Mouse (Mus musculus) forebrain, embryonic 10.5 days (tissue): Measurements from ENCODE around the gene Asic2. TPM values are rescaled to one million over a fixed set of nuclear protein-coding genes. Genes with fewer than 3 reads are reported as not detected.

Source experiments
- DNase-seq: peaks from one replicate; pipeline ENCODE4 v3.0.0-alpha.2; 2017; ENCODE audit warnings: low spot score; ENCODE audit errors: extremely low spot score
- H3K27ac ChIP-seq: fragments of 300-500 bp; sonication (generic); 2 replicates; pipeline ENCODE4 v1.5.1; 2016; ENCODE audit warnings: mild to moderate bottlenecking
- H3K27me3 ChIP-seq: fragments of 300-500 bp; sonication (generic); 2 replicates; pipeline ENCODE4 v1.6.1; 2016; ENCODE audit warnings: mild to moderate bottlenecking; ENCODE audit not compliant: poor library complexity, severe bottlenecking
- H3K36me3 ChIP-seq: fragments of 300-500 bp; sonication (generic); replicated peaks from 2 replicates; pipeline ENCODE4 v1.6.1; 2016; ENCODE audit warnings: mild to moderate bottlenecking, moderate library complexity
- H3K4me1 ChIP-seq: fragments of 300-500 bp; sonication (generic); 2 replicates; pipeline ENCODE4 v1.6.1; 2016
- H3K4me3 ChIP-seq: fragments of 300-500 bp; sonication (generic); 2 replicates; pipeline ENCODE4 v1.5.1; 2016; ENCODE audit warnings: mild to moderate bottlenecking, moderate library complexity
- H3K9me3 ChIP-seq: fragments of 300-500 bp; sonication (generic); 2 replicates; pipeline ENCODE4 v1.6.1; 2016; ENCODE audit warnings: mild to moderate bottlenecking, moderate library complexity
- WGBS: fragments of 180-500 bp; shearing (Covaris S2); methylation state at CpG from one replicate; pipeline ENCODE4 v1.1.7; 2016; 5-methylcytosine and 5-hydroxymethylcytosine counted together
- polyA plus RNA-seq: library from polyadenylated mRNA; unstranded; fragments of >200 nt; fragmentation: Nextera tagmentation; extraction: Ambion mirVana; gene quantifications from 2 replicates; pipeline ENCODE4 v1.2.1, GENCODE M21; 2016

Gene Asic2
- polyA plus RNA-seq, 1 experiment from 2014 or later, result 0.51 TPM

- H3K4me1 ChIP-seq, result peaks cover 6% of the 10 kb centered on the region
- H3K27me3 ChIP-seq, result no peaks in the 10 kb centered on the region
- H3K9me3 ChIP-seq, result no peaks in the 10 kb centered on the region
- H3K4me3 ChIP-seq, result no peak overlapping the region
- WGBS, result 96% methylated on average over 5 of the region's 5 CpGs
- no peak for DNase-seq
- no peak overlapping the region for H3K27ac ChIP-seq
- H3K36me3 ChIP-seq, result no peaks in the 10 kb centered on the region
These were observed 366.5 kb downstream of the Asic2 start for GRCm38 (mm10) chr11:81601736-81602135.

GRCm38 (mm10) chr11:81597601-81598000, 370.7 kb downstream of the Asic2 start:
- H3K9me3 ChIP-seq, result no peaks in the 10 kb centered on the region
- WGBS, result 94% methylated on average over 5 of the region's 5 CpGs
- peaks cover 19% of the 10 kb centered on the region for H3K4me1 ChIP-seq
- H3K27me3 ChIP-seq, result peaks cover 4% of the 10 kb centered on the region; the same call in 1 of the 2 replicates
- no peak overlapping the region for H3K4me3 ChIP-seq
- H3K36me3 ChIP-seq, result no peaks in the 10 kb centered on the region
- no peak for DNase-seq
- H3K27ac ChIP-seq, result no peak overlapping the region

GRCm38 (mm10) chr11:81595235-81595634, 373.0 kb downstream of the Asic2 start:
- peaks cover 37% of the 10 kb centered on the region for H3K4me1 ChIP-seq
- peaks cover 4% of the 10 kb centered on the region; the same call in 1 of the 2 replicates for H3K27me3 ChIP-seq
- H3K36me3 ChIP-seq, result no peaks in the 10 kb centered on the region
- no peak overlapping the region for H3K4me3 ChIP-seq
- DNase-seq, result peak; percentile 4
- H3K9me3 ChIP-seq, result no peaks in the 10 kb centered on the region
- WGBS, result 89% methylated on average over 2 of the region's 2 CpGs
- no peak overlapping the region for H3K27ac ChIP-seq

GRCm38 (mm10) chr11:81592776-81593175, 375.5 kb downstream of the Asic2 start:
- DNase-seq, result no peak
- H3K4me3 ChIP-seq, result no peak overlapping the region
- WGBS, result 57% methylated on average over 5 of the region's 5 CpGs
- 0 out of 2 replicates have a peak overlapping the region, but pooled peaks have one; percentile 27 for H3K27ac ChIP-seq
- peaks cover 49% of the 10 kb centered on the region for H3K4me1 ChIP-seq
- H3K27me3 ChIP-seq, result peaks cover 4% of the 10 kb centered on the region; the same call in 1 of the 2 replicates
- H3K36me3 ChIP-seq, result no peaks in the 10 kb centered on the region
- no peaks in the 10 kb centered on the region for H3K9me3 ChIP-seq

- Histone ChIP-seq H3K36me3 (no peaks in the 10 kb centered on the region), H3K27me3 (peaks cover 4% of the 10 kb centered on the region; the same call in 1 of the 2 replicates), H3K27ac (no peak overlapping the region), H3K4me1 (peaks cover 42% of the 10 kb centered on the region), H3K4me3 (no peak overlapping the region), H3K9me3 (no peaks in the 10 kb centered on the region)
- no peak for DNase-seq
- 80% methylated on average over 4 of the region's 4 CpGs for WGBS
These were observed 377.3 kb downstream of the Asic2 start for GRCm38 (mm10) chr11:81590911-81591310.

- Histone ChIP-seq H3K36me3 (no peaks in the 10 kb centered on the region), H3K4me3 (no peak overlapping the region), H3K27me3 (no peaks in the 10 kb centered on the region), H3K4me1 (peaks cover 40% of the 10 kb centered on the region), H3K9me3 (no peaks in the 10 kb centered on the region), H3K27ac (no peak overlapping the region)
- WGBS, result 13% methylated on average over 10 of the region's 10 CpGs
- DNase-seq, result peak; percentile 68
These were observed 379.6 kb downstream of the Asic2 start for GRCm38 (mm10) chr11:81588630-81589029.

GRCm38 (mm10) chr11:81587942-81588341, 380.3 kb downstream of the Asic2 start:
- Histone ChIP-seq H3K4me3 (no peak overlapping the region), H3K27me3 (no peaks in the 10 kb centered on the region), H3K9me3 (no peaks in the 10 kb centered on the region), H3K27ac (0 out of 2 replicates have a peak overlapping the region, but pooled peaks have one; percentile 17), H3K36me3 (no peaks in the 10 kb centered on the region), H3K4me1 (peaks cover 34% of the 10 kb centered on the region)
- WGBS, result 83% methylated on average over 17 of the region's 17 CpGs
- no peak for DNase-seq

- no peak overlapping the region for H3K4me3 ChIP-seq
- 83% methylated on average over 9 of the region's 9 CpGs for WGBS
- no peak overlapping the region for H3K27ac ChIP-seq
- H3K9me3 ChIP-seq, result no peaks in the 10 kb centered on the region
- H3K36me3 ChIP-seq, result no peaks in the 10 kb centered on the region
- H3K4me1 ChIP-seq, result peaks cover 25% of the 10 kb centered on the region
- H3K27me3 ChIP-seq, result no peaks in the 10 kb centered on the region
- no peak for DNase-seq
These were observed 381.1 kb downstream of the Asic2 start for GRCm38 (mm10) chr11:81587114-81587513.

- no peaks in the 10 kb centered on the region for H3K9me3 ChIP-seq
- peaks cover 21% of the 10 kb centered on the region for H3K4me1 ChIP-seq
- no peak overlapping the region for H3K27ac ChIP-seq
- no peak for DNase-seq
- no peaks in the 10 kb centered on the region for H3K36me3 ChIP-seq
- H3K27me3 ChIP-seq, result no peaks in the 10 kb centered on the region
- 95% methylated on average over 9 of the region's 9 CpGs for WGBS
- H3K4me3 ChIP-seq, result no peak overlapping the region
These were observed 383.8 kb downstream of the Asic2 start for GRCm38 (mm10) chr11:81584506-81584905.

- no peak overlapping the region for H3K27ac ChIP-seq
- H3K27me3 ChIP-seq, result no peaks in the 10 kb centered on the region
- 72% methylated on average over 7 of the region's 7 CpGs for WGBS
These were observed 385.1 kb downstream of the Asic2 start for GRCm38 (mm10) chr11:81583195-81583594.

GRCm38 (mm10) chr11:81582161-81582560, 386.1 kb downstream of the Asic2 start:
- H3K27ac ChIP-seq, result no peak overlapping the region
- no peaks in the 10 kb centered on the region for H3K9me3 ChIP-seq
- H3K4me1 ChIP-seq, result peaks cover 11% of the 10 kb centered on the region; the same call in 1 of the 2 replicates
- H3K27me3 ChIP-seq, result no peaks in the 10 kb centered on the region
- 82% methylated on average over 5 of the region's 5 CpGs for WGBS
- no peak for DNase-seq
- H3K36me3 ChIP-seq, result no peaks in the 10 kb centered on the region
- H3K4me3 ChIP-seq, result no peak overlapping the region

More at GRCm38 (mm10) chr11:81583195-81583594, 385.1 kb downstream of the Asic2 start:
- H3K36me3 ChIP-seq, result no peaks in the 10 kb centered on the region
- no peak overlapping the region for H3K4me3 ChIP-seq
- DNase-seq, result no peak
- H3K9me3 ChIP-seq, result no peaks in the 10 kb centered on the region
- peaks cover 15% of the 10 kb centered on the region for H3K4me1 ChIP-seq

- Histone ChIP-seq H3K4me3 (no peak overlapping the region), H3K27ac (no peak overlapping the region), H3K4me1 (peaks cover 16% of the 10 kb centered on the region; the same call in 1 of the 2 replicates), H3K36me3 (no peaks in the 10 kb centered on the region), H3K9me3 (no peaks in the 10 kb centered on the region), H3K27me3 (no peaks in the 10 kb centered on the region)
- WGBS, result 65% methylated on average over 6 of the region's 6 CpGs
- no peak for DNase-seq
These were observed 388.5 kb downstream of the Asic2 start for GRCm38 (mm10) chr11:81579753-81580152.

- Histone ChIP-seq H3K9me3 (no peaks in the 10 kb centered on the region), H3K27ac (no peak overlapping the region), H3K27me3 (no peaks in the 10 kb centered on the region), H3K36me3 (no peaks in the 10 kb centered on the region), H3K4me3 (no peak overlapping the region), H3K4me1 (peaks cover 5% of the 10 kb centered on the region; the same call in 1 of the 2 replicates)
- no peak for DNase-seq
- 77% methylated on average over 3 of the region's 3 CpGs for WGBS
These were observed 397.9 kb downstream of the Asic2 start for GRCm38 (mm10) chr11:81570406-81570805.

- Histone ChIP-seq H3K27me3 (no peaks in the 10 kb centered on the region), H3K4me3 (no peak overlapping the region), H3K4me1 (no peaks in the 10 kb centered on the region), H3K36me3 (no peaks in the 10 kb centered on the region), H3K27ac (no peak overlapping the region), H3K9me3 (no peaks in the 10 kb centered on the region)
- no peak for DNase-seq
- WGBS, result 86% methylated on average over 3 of the region's 3 CpGs
These were observed 403.4 kb downstream of the Asic2 start for GRCm38 (mm10) chr11:81564857-81565256.
